Mouse (Mus musculus): ENCODE data around the gene Cd27.

Cd27 gene

DNA sequence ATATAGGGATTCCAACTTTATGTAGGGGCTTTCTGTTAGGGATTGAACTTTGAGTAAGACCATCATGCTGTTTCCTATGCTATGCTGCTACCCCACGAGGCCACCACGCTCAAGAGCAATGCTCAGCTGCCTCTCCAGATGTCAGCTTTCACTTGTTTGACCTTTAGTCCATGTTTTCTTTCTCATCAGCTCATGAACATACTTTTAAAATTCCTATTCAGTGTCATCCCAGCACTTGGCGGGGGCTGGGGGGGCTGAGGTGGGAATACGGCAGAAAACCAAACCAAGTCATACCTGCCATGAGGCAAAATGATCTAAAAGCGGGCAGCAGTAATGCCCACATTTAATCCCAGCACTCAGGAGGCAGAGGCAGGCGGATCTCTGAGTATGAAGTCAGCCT, 23.7 kb downstream of the Cd27 start:
- DNase-seq (ENCODE audit: low spot score), result no peak

DNA sequence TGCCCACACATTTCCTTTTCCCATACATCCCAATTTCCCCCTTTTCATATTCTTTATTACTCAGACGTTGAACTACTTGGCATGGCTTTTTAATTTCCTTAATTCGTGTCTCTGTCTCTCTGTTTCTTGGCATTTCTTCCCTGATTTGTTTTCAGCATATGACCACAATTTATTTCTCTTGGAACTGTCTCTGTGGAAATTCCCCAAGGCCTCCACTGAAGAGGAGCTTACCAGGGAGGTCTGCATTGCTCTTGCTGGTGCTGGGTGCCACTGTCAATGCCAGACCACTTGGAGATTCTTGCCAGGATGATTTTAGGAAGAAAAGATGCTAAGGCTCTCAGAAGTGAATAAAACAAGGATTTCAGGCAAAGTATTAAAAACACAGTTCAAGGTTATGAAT, 24.2 kb downstream of the Cd27 start:
- no peak for DNase-seq (ENCODE audit: low spot score)

GRCm38 (mm10) chr6:125210436-125210835, 26.4 kb downstream of the Cd27 start:
- DNase-seq (ENCODE audit: low spot score), result no peak

DNA sequence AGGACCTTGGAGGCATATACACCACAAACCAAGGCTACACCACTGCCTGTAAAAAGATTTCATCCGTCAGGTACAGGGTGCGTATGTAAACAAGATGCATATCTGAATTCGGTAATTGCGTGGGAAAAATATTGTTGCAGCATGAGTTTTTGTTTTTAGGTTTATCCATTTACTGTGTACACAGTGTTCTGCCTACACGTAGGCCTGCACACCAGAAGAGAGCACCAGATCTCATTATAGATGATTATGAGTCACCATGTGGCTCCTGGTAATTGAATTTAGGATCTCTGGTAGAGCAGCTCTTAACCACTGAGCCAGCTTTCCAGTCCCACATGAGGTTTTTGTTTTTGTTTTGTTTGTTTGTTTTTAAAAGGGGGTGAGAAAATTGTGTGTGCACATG, 39.6 kb downstream of the Cd27 start:
- DNase-seq (ENCODE audit: low spot score), result no peak

DNA sequence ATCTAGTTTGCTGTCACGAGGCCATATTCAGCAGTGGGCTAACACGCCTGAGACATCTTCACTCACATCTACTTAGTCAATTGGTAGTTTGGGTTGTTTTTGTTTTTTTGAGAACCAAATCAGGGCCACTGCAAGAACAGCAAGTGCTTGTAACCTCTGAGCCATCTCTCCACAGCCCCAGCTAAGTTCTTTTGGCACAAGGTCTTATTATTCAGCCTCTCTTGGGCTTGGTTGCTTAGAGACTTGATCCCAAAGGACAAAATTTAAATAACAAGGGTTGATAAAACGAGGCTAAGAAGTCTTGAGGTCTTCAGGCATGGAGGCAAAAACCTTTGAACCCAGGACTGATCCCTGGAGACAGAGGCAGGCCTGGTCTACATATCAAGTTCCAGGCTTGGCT, 40.5 kb downstream of the Cd27 start:
- DNase-seq (ENCODE audit: low spot score), result no peak

GRCm38 (mm10) chr6:125195541-125196075, 41.2 kb downstream of the Cd27 start:
- no peak for DNase-seq (ENCODE audit: low spot score)

- DNase-seq (ENCODE audit: low spot score), result no peak
Observed at GRCm38 (mm10) chr6:125193390-125193789, 43.4 kb downstream of the Cd27 start.

DNA sequence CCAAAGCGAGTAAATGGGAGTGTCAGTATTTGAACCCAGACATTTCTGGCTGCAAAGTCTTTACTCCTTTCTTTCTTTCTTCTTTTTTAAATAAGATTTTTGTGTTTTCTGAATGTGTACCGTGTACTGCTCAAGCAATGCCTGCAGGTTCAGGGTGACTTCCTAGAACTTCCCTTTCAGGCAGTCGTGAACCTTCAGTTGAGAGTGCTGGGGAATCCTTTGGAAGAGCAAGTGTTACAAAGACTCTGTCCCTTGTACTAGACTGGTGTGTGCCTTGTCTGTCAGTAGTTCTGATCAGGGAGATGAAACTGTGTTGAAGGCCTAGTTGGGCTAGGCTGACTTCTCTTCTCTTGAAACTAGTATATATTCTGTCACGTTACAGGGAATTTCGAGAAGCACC, 44.0 kb downstream of the Cd27 start:
- DNase-seq (ENCODE audit: low spot score), result no peak

DNA sequence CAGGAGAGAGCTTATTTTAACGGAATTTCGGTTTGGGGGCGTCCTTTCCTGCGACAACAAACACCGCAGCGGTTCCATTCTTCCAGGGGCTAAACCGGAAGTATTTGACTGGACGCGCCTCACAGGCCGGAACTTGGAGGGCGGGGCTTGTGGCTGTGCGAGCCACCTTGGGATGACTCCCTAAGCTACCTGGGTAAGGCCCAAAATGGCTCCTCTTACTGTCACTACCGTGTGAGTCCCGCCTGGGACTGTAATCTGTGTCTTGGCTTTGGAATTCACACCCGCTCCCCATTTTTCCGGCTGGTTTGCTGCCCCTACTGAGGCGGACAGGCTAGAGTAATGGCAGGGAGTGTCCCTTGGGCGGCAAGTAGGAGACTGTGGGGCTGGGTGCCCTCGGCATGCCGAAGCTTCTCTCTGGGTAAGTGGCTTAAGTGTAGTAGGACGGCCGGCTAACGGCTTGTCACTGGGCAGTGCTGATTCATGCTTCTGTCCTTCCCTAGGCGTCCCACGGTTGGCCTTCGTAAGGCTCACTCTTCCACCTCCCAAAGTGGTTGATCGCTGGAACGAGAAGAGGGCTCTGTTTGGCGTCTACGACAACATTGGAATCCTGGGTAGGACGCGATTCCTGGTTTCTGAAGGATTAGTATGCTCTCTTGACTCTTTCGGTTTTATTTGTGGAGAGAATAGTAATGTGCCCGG, 44.6 kb downstream of the Cd27 start:
- DNase-seq (ENCODE audit: low spot score), result peak; percentile 96

- peak; percentile 98 for DNase-seq (ENCODE audit: low spot score)
Observed at GRCm38 (mm10) chr6:125191332-125192015, 45.3 kb downstream of the Cd27 start, which contains the start of the genes Ncapd2 and Mrpl51. Gene Ncapd2, minus strand, starts transcription at chr6:125191701. Gene Mrpl51, plus strand, starts transcription at chr6:125191801.

DNA sequence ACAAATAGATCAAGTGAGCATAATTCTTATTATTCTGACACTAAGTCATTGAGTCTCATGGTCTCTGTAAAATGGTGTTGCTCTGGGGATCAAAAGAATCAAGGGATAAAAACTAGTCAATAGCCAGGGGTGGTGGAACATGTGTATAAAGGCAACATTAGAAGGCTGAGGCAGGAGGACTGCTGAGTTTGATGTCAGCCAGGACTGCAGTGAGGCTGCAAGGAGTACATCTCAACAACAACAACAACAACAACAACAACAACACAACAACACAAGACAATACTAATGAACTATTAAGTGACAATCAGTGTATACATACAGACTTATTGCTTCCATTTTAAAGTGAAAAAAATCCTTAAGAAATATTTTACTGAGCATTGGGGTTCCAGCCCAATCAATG, 46.0 kb downstream of the Cd27 start:
- DNase-seq (ENCODE audit: low spot score), result no peak

DNA sequence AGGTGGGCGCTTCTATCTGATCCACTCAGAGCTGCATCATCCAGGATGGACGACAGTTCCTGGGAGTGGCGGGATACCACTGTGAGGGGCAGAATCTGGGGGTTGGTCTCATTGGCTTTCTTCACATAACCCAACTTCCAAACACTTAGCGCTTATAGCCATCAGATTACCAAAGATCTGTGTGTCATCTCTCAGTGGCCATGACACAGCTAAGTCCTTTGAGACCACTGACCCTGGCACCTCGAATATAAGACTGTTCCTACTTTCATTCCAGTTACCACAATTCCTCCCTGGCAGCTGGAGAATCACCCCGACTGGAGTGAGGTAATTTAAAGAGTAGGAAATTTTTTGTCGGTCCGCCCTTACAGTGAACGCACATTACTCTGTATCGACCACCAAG, 50.6 kb downstream of the Cd27 start:
- no peak for DNase-seq (ENCODE audit: low spot score)
